Mouse (Mus musculus) common myeloid progenitor, adult 5-6 weeks (primary cell): ENCODE measurements around the gene Zc3h7b. TPM values are rescaled to one million over a fixed set of nuclear protein-coding genes. Genes with fewer than 3 reads are reported as not detected.

Source experiments
- ATAC-seq: replicated peaks from 2 replicates; pipeline ENCODE4 v1.8.0; 2016; ENCODE audit warnings: low read depth, mild to moderate bottlenecking, moderate TSS enrichment, inconsistent platforms; ENCODE audit not compliant: poor library complexity, severe bottlenecking
- total RNA-seq: library from RNA; stranded (forward); fragments of 200-1000, 187-1606 nt; gene quantifications from 2 replicates; pipeline ENCODE4 v1.2.3, GENCODE M21; 2017

Gene Zc3h7b
- total RNA-seq, 1 experiment from 2014 or later = 31.5 TPM

DNA sequence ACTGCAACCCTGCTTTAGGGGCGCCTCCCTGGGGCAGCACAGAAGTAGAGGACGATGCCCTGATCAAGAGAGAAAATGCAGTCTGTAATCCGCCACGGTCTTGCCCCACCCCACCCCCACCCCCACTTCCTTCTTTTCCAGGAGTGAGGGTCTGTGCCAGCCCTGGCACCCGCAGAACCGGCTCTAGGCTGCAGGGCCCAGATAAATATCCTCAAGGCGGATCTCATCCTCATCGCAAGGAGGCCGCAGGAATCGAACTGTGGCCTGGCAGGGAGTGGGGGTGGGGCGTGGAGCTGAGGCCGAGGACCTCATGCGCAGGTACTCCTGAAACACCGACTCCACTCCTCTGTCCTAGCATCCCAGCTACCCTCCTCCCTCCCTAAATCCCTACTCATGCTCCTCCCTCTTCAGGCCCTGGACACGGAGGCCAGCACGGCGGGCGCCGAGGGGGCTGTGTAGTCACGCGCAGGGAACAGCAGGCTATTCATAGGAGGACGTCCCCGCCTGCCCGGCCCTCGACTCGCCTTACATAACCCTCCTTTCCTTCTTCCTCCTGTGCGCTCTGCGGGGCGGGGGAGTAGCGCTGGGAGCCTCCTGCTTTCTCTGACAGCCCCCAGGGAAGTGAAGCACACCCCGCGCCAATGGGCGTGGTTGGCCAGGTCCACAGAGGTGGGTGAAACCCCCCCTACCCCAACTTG, 91.4 kb downstream of the Zc3h7b start:
- peak; percentile 71 for ATAC-seq

DNA sequence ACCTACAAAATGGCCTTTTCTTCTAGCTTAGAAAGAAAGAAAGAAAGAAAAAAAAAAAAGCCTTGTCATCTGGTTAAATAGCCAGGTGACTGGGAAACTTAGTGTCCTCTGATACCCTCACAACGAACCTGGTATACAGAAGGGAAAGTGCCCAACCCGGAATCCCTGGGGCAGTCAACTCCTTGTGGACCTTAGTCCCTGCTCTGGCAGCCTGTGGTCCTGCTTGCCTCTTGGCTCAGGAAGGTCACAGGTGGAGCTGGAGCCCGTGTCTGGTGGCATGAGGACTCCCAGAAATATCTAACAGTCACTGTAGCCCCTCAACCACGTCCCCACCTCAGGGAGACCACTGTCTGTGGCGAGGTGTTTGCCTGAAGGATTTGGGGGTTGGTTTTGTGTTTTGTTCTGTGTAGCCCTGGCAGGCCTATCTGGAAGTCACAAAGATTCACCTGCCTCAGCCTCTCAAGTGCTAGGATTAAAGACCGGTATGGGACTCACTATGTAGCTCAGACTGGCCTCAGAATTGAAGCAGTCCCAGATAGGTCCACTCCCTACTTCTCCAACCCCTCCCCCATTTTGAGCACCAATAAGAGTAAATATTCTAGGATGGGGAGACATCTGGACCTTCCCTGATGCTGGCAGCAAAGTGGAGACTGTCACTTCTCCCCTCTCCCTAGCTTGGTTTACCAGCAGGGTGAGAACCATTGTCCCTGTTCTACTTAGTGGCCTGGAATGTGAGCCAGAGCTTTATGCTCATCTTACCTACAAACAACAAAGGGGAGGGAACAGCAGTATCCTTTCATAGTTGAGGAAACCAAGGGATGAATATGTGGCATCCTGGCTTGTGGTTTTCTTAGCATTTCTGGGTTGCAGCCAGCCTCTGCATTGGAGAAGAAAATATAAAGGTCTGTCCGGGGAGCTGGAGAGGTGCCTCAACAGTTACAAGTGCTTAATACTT, 92.4 kb downstream of the Zc3h7b start:
- ATAC-seq = no peak

DNA sequence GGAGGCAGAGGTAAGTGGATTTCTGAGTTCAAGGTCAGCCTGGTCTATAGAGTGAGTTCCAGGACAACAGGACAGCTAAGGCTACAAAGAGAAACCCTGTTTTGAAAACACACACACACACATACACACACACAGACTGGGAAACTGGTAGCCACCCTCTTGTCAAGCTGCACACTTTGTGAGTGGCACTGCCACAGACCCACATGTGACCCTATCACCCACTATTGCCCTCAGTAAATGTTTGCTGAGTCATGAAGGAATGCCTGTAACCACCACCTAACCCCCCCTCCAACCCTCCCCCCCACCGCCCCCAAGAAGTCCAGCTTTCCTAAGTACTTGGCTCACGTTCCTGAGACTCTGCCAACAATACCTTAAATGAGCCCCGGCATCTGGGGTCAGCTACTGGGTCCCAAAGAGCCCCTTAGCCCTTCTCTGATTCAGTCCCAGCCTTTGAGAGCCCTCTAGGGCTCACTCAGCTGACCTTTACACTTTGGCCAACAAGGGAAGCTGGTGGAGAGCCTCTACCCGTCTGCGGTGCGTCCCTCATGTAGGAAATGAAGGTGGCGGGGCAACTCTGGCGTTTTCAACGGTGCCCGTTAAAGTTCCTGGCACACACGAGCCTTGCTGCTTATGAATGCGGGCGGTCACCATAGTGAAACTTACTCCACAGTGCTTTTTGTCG, 93.8 kb downstream of the Zc3h7b start:
- ATAC-seq = no peak

DNA sequence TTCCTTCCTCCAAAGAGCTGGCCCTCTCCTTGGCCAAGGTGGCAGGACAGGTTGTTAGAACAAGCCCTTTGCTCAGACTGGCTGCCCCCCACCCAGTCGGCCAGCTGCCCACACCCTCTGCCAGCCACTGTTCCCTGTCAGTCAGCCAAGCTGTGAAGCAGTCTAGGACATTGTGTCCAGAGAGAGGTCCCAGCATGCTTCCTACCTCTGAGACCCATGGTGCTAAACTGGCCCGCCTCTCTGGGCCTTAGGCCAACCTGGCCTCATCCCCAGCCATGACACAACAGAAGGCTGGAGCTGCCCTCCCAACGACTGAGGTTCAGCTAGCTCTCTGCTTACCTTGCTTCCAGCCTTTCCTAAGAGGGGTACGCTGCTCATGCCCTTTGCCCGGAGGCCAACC, 94.8 kb downstream of the Zc3h7b start:
- ATAC-seq = no peak; the same call in 1 of the 2 replicates

GRCm38 (mm10) chr15:81840306-81840705, 95.4 kb downstream of the Zc3h7b start:
- ATAC-seq = no peak

DNA sequence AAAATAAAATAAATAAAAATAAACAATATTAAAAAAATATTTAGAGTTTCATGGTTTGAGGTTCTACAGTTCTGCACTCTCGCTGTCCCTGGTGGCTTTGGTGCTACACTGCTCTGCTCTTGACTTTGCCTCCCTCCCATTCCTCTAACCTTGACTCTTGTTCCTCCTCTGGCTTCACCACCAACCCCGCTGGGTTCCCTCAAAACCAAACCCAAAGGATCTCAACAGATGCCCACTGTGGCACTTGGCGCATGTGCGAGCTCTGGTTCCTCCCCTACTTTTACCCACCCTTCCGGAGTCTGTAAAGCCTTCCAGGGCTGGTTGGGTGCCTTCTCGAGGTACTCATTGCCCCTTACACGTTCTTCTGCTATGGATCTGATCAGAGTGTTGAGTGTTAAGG, 97.4 kb downstream of the Zc3h7b start:
- peak; percentile 66 for ATAC-seq

- no peak for ATAC-seq
Measured at GRCm38 (mm10) chr15:81845033-81845625, 100.3 kb downstream of the Zc3h7b start.

GRCm38 (mm10) chr15:81845724-81846123, 100.9 kb downstream of the Zc3h7b start:
- no peak for ATAC-seq

Other genes starting within 250 kb of the Zc3h7b start
- gene Ep300, start 159.7 kb upstream of the Zc3h7b start, total RNA-seq = 37.0 and 45.9 TPM in 2 replicates
- 26.7 and 31.7 TPM in 2 replicates for gene L3mbtl2, start 81.2 kb upstream of the Zc3h7b start, total RNA-seq
- gene Chadl, start 47.8 kb upstream of the Zc3h7b start, total RNA-seq = not detected in 2 replicates
- 113 and 121 TPM in 2 replicates for gene Rangap1, start 473 bp downstream of the Zc3h7b start, total RNA-seq
- 11.3 and 20.6 TPM in 2 replicates for gene Tef, start 57.4 kb downstream of the Zc3h7b start, total RNA-seq
- 26.1 and 27.0 TPM in 2 replicates for gene Tob2, start 113.7 kb downstream of the Zc3h7b start, total RNA-seq
- gene Phf5a, start 126.9 kb downstream of the Zc3h7b start, total RNA-seq = 65.8 and 125 TPM in 2 replicates
- 132 and 149 TPM in 2 replicates for gene Aco2, start 127.3 kb downstream of the Zc3h7b start, total RNA-seq
- 52.6 and 64.6 TPM in 2 replicates for gene Polr3h, start 181.2 kb downstream of the Zc3h7b start, total RNA-seq
- not detected in 2 replicates for gene Csdc2, start 191.7 kb downstream of the Zc3h7b start, total RNA-seq
- 15.1 and 17.1 TPM in 2 replicates for gene Pmm1, start 215.9 kb downstream of the Zc3h7b start, total RNA-seq
- not detected in 2 replicates for gene 1700029P11Rik, start 235.5 kb downstream of the Zc3h7b start, total RNA-seq
- 409 and 444 TPM in 2 replicates for gene Xrcc6, start 242.8 kb downstream of the Zc3h7b start, total RNA-seq